Mouse (Mus musculus) embryonic facial prominence, embryonic 11.5 days (tissue): Measurements from ENCODE around the gene Drosha. TPM values are rescaled to one million over a fixed set of nuclear protein-coding genes. Genes with fewer than 3 reads are reported as not detected.

Experiments used
- ATAC-seq: fragments of 200-750 bp; cut with Nextera tagmentation; replicated peaks from 2 replicates; pipeline ENCODE4 v1.8.0; 2017; ENCODE audit warnings: low read depth; ENCODE audit not compliant: insufficient number of reproducible peaks, low FRiP score, low TSS enrichment
- DNase-seq: peaks from one replicate; pipeline ENCODE4 v3.0.0-alpha.2; 2015; ENCODE audit warnings: low spot score
- H3K27ac ChIP-seq: fragments of 300-500 bp; sonication (generic); replicated peaks from 2 replicates; pipeline ENCODE4 v1.5.1; 2014; ENCODE audit warnings: mild to moderate bottlenecking, low read depth, low read length, control low read depth
- H3K27me3 ChIP-seq: fragments of 300-500 bp; sonication (generic); 2 replicates; pipeline ENCODE4 v1.6.1; 2014; ENCODE audit warnings: mild to moderate bottlenecking, low read length, moderate library complexity, mixed read lengths; ENCODE audit not compliant: control insufficient read depth, insufficient read depth
- H3K36me3 ChIP-seq: fragments of 300-500 bp; sonication (generic); replicated peaks from 2 replicates; pipeline ENCODE4 v1.6.1; 2014; ENCODE audit warnings: low read depth, mild to moderate bottlenecking, low read length, moderate library complexity, mixed read lengths; ENCODE audit not compliant: control insufficient read depth, insufficient read depth
- H3K4me1 ChIP-seq: fragments of 300-500 bp; sonication (generic); 2 replicates; pipeline ENCODE4 v1.6.1; 2014; ENCODE audit warnings: low read length, mixed read lengths; ENCODE audit not compliant: control insufficient read depth, insufficient read depth
- H3K4me2 ChIP-seq: fragments of 300-500 bp; sonication (generic); 2 replicates; pipeline ENCODE4 v1.6.1; 2014; ENCODE audit warnings: low read depth, mild to moderate bottlenecking, control low read depth, low read length, moderate library complexity
- H3K4me3 ChIP-seq: fragments of 300-500 bp; sonication (generic); 2 replicates; pipeline ENCODE4 v1.5.1; 2014; ENCODE audit warnings: low read depth, low read length, control low read depth
- H3K9ac ChIP-seq: fragments of 300-500 bp; sonication (generic); replicated peaks from 2 replicates; pipeline ENCODE4 v1.6.1; 2014; ENCODE audit warnings: mild to moderate bottlenecking, control low read depth, low read length
- H3K9me3 ChIP-seq: fragments of 300-500 bp; sonication (generic); replicated peaks from 2 replicates; pipeline ENCODE4 v1.6.1; 2016; ENCODE audit warnings: mild to moderate bottlenecking, low read length, inconsistent platforms, mixed read lengths; ENCODE audit not compliant: control insufficient read depth
- WGBS: fragments of 180-500 bp; shearing (Covaris S2); extraction: QIAGEN DNeasy Blood & Tissue Kit; methylation state at CpG from one replicate; pipeline ENCODE4 v1.1.7; 2014; 5-methylcytosine and 5-hydroxymethylcytosine counted together
- polyA plus RNA-seq: library from polyadenylated mRNA; unstranded; fragments of >200 nt; fragmentation: Nextera tagmentation; extraction: Ambion mirVana; gene quantifications from 2 replicates; pipeline ENCODE4 v1.2.1, GENCODE M21; 2014

Gene Drosha
- polyA plus RNA-seq, 1 experiment from 2014 or later = 79.0 TPM

GRCm38 (mm10) chr15:12889909-12890308 is 65.3 kb downstream of the Drosha start:
- ATAC-seq (no peak), DNase-seq (no peak)
- no peak overlapping the region for H3K9ac ChIP-seq
- no peaks in the 10 kb centered on the region for H3K27me3 ChIP-seq
- H3K36me3 ChIP-seq = peaks cover 7% of the 10 kb centered on the region
- no peak overlapping the region for H3K4me3 ChIP-seq
- no peak overlapping the region for H3K27ac ChIP-seq
- WGBS = 95% methylated on average over 11 of the region's 11 CpGs
- H3K4me2 ChIP-seq = no peak overlapping the region
- H3K9me3 ChIP-seq = no peaks in the 10 kb centered on the region
- H3K4me1 ChIP-seq = no peaks in the 10 kb centered on the region

- no peak overlapping the region for H3K9ac ChIP-seq
- no peak for DNase-seq
- no peaks in the 10 kb centered on the region for H3K4me1 ChIP-seq
- WGBS = 98% methylated on average over 13 of the region's 13 CpGs
- H3K4me3 ChIP-seq = no peak overlapping the region
- no peaks in the 10 kb centered on the region for H3K27me3 ChIP-seq
- H3K36me3 ChIP-seq = peaks cover 10% of the 10 kb centered on the region
- ATAC-seq = no peak
- H3K4me2 ChIP-seq = no peak overlapping the region
- no peaks in the 10 kb centered on the region for H3K9me3 ChIP-seq
- H3K27ac ChIP-seq = no peak overlapping the region
Measured at GRCm38 (mm10) chr15:12895426-12895825, 70.8 kb downstream of the Drosha start.

- no peak overlapping the region for H3K27ac ChIP-seq
- H3K36me3 ChIP-seq = peaks cover 10% of the 10 kb centered on the region
- WGBS = 94% methylated on average over 18 of the region's 18 CpGs
- ATAC-seq (no peak), DNase-seq (no peak)
- H3K27me3 ChIP-seq = no peaks in the 10 kb centered on the region
- no peaks in the 10 kb centered on the region for H3K4me1 ChIP-seq
- no peaks in the 10 kb centered on the region for H3K9me3 ChIP-seq
- H3K4me2 ChIP-seq = no peak overlapping the region
- no peak overlapping the region for H3K9ac ChIP-seq
- H3K4me3 ChIP-seq = no peak overlapping the region
Measured at GRCm38 (mm10) chr15:12896022-12897009, 71.7 kb downstream of the Drosha start.

GRCm38 (mm10) chr15:12897831-12898230 is 73.2 kb downstream of the Drosha start:
- 92% methylated on average over 8 of the region's 8 CpGs for WGBS
- ATAC-seq (no peak), DNase-seq (no peak)
- H3K9me3 ChIP-seq = no peaks in the 10 kb centered on the region
- no peaks in the 10 kb centered on the region for H3K27me3 ChIP-seq
- no peaks in the 10 kb centered on the region for H3K4me1 ChIP-seq
- no peak overlapping the region for H3K9ac ChIP-seq
- H3K4me3 ChIP-seq = no peak overlapping the region
- H3K27ac ChIP-seq = no peak overlapping the region
- no peak overlapping the region for H3K4me2 ChIP-seq
- peaks cover 10% of the 10 kb centered on the region for H3K36me3 ChIP-seq

GRCm38 (mm10) chr15:12900428-12901196 is 76.0 kb downstream of the Drosha start:
- H3K27me3 ChIP-seq = no peaks in the 10 kb centered on the region
- ATAC-seq = no peak
- no peak overlapping the region for H3K9ac ChIP-seq
- H3K4me2 ChIP-seq = no peak overlapping the region
- 91% methylated on average over 18 of the region's 18 CpGs for WGBS
- H3K4me3 ChIP-seq = no peak overlapping the region
- no peaks in the 10 kb centered on the region for H3K4me1 ChIP-seq
- no peaks in the 10 kb centered on the region for H3K9me3 ChIP-seq
- DNase-seq = no peak
- peaks cover 6% of the 10 kb centered on the region for H3K36me3 ChIP-seq
- no peak overlapping the region for H3K27ac ChIP-seq

- 83% methylated on average over 8 of the region's 8 CpGs for WGBS
- Histone ChIP-seq H3K36me3 (peaks cover 6% of the 10 kb centered on the region), H3K9me3 (no peaks in the 10 kb centered on the region), H3K27ac (no peak overlapping the region), H3K4me2 (no peak overlapping the region), H3K4me1 (no peaks in the 10 kb centered on the region), H3K9ac (no peak overlapping the region), H3K4me3 (no peak overlapping the region), H3K27me3 (no peaks in the 10 kb centered on the region)
- DNase-seq = no peak
- ATAC-seq = no peak
Measured at GRCm38 (mm10) chr15:12901197-12901570, 76.6 kb downstream of the Drosha start.

GRCm38 (mm10) chr15:12904442-12904841 is 79.8 kb downstream of the Drosha start:
- Histone ChIP-seq H3K36me3 (no peaks in the 10 kb centered on the region; the same call in none of the 2 replicates), H3K27ac (no peak overlapping the region), H3K9ac (no peak overlapping the region), H3K4me1 (no peaks in the 10 kb centered on the region), H3K4me2 (no peak overlapping the region), H3K27me3 (no peaks in the 10 kb centered on the region), H3K4me3 (no peak overlapping the region), H3K9me3 (no peaks in the 10 kb centered on the region)
- 94% methylated on average over 6 of the region's 6 CpGs for WGBS
- ATAC-seq (no peak), DNase-seq (no peak)
